Mouse (Mus musculus): ENCODE results near the gene Cip2a. TPM values are rescaled to one million over a fixed set of nuclear protein-coding genes. Genes with fewer than 3 reads are reported as not detected.

Cip2a gene
- 3.1 and 3.4 TPM in 2 replicates for polyA plus RNA-seq (2012)

GRCm38 (mm10) chr16:48993559-48994342, at the start of gene Cip2a, which contains the start of gene Dzip3:
Cip2a (plus strand) TSS chr16:48994185.
Dzip3 (minus strand) TSS chr16:48994165.

GRCm38 (mm10) chr16:49057186-49057585, 63.2 kb downstream of the Cip2a start, which contains the start of gene Myh15:
Myh15 (plus strand) TSS chr16:49057486.

Other genes starting within 250 kb of the Cip2a start
- 0.23 TPM in 1 of 2 replicates, not detected in the other for gene Trat1, start 222.2 kb upstream of the Cip2a start, polyA plus RNA-seq (2012)
- gene Retnlb, start 177.3 kb upstream of the Cip2a start, polyA plus RNA-seq (2012) = not detected in 2 replicates
- gene Retnla, start 151.6 kb upstream of the Cip2a start, polyA plus RNA-seq (2012) = not detected in 2 replicates
- 1.9 and 10.8 TPM in 2 replicates for gene Retnlg, start 121.6 kb upstream of the Cip2a start, polyA plus RNA-seq (2012)
- gene Dzip3, start within 50 bp of the Cip2a start, polyA plus RNA-seq (2012) = 6.1 and 7.4 TPM in 2 replicates
- gene Myh15, start 63.3 kb downstream of the Cip2a start, polyA plus RNA-seq (2012) = not detected in 2 replicates